Mouse (Mus musculus): ENCODE results near the gene Nfil3. TPM values are rescaled to one million over a fixed set of nuclear protein-coding genes. Genes with fewer than 3 reads are reported as not detected.

Gene Nfil3
- polyA plus RNA-seq, 1 experiment from 2014 or later = 15.8 TPM

DNA sequence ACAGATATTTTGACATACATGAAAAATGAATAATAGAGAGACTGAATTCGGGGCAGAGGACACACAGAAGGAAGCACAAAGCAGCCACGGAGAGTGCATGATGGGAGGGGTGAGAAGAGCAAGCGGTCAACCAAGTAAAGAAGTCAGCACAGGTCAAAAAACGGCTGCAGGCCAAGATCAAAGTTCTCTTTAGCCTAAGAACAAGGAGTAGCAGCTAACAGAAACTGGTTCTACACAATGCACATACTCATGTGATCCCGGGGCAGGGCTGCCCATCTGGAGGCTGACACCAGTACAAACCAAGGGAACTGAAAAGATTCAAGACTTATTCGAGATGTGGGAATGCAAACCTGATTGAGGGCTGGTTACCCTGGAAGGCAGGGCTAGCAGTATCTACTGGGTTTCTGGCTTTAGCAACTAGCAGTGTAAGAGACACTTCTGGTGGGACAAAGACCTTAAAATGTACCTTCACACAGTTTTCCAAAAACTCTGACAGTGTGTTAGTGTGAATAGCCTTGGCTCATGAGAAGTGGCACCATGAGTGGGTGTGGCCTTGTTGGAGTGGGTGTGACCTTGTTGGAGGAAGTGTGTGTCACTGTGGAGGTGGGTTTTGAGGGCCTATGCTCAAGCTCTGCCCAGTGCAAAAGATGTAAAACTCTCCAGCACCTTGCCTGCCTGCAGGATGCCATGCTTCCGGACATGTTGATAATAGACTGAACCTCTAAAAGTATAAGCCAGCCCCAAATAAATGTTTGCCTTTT lies 59.6 kb downstream of the Nfil3 start:
- no peak overlapping the region for H3K4me3 ChIP-seq (ENCODE audit: low read depth, low read length)
- no peak overlapping the region for H3K27ac ChIP-seq (ENCODE audit: low read depth, low read length)
- no peaks in the 10 kb centered on the region; the same call in 1 of the 2 replicates for H3K4me1 ChIP-seq (replicated peaks; ENCODE audit: control insufficient read depth, insufficient read depth, low read length)
- H3K9ac ChIP-seq (ENCODE audit: low read depth, low read length) = no peak overlapping the region
- no peak overlapping the region for H3K4me2 ChIP-seq (replicated peaks; ENCODE audit: low read depth)
- no peaks in the 10 kb centered on the region for H3K27me3 ChIP-seq (replicated peaks; ENCODE audit: control insufficient read depth, insufficient read depth, low read length)
- TF ChIP-seq CTCF (IDR thresholded peaks at IDR 0.05; ENCODE audit: low read depth) = no peak
- peaks cover 17% of the 10 kb centered on the region for H3K36me3 ChIP-seq (ENCODE audit: control insufficient read depth, insufficient read depth)
- ATAC-seq = no peak
- H3K9me3 ChIP-seq (ENCODE audit: control insufficient read depth) = no peaks in the 10 kb centered on the region
- 69% methylated on average over 7 of the region's 7 CpGs for WGBS

DNA sequence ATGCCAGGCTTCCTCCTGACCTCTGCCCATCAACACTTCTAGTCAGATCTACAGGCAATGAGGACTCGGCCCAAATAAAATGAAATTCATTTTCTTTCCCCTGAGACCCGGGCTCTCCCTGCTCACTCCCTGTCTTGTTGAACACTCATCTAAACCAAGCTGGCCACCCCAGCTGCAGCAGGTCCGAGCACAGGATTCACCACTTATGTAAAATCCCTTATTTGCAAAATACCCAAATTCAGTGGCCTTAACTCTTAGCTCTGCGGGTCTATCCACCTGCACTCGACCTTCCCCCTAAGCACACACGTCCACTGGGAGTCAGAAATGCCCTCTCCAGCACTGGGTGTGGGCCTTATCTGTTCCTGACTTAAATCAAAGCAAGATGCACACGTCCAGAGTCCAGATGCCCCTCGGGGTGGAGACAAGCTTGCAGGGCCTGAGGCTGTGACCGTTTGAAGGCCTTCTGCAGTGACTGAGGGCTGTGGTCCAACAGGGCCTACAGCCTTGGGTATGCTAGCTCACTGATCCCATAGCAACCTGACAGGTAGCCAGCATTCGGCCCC lies 61.0 kb downstream of the Nfil3 start:
- Histone ChIP-seq H3K27ac (ENCODE audit: low read depth, low read length) (no peak overlapping the region), H3K4me2 (replicated peaks; ENCODE audit: low read depth) (no peak overlapping the region), H3K27me3 (replicated peaks; ENCODE audit: control insufficient read depth, insufficient read depth, low read length) (no peaks in the 10 kb centered on the region), H3K36me3 (ENCODE audit: control insufficient read depth, insufficient read depth) (peaks cover 17% of the 10 kb centered on the region), H3K9me3 (ENCODE audit: control insufficient read depth) (no peaks in the 10 kb centered on the region), H3K9ac (ENCODE audit: low read depth, low read length) (no peak overlapping the region), H3K4me3 (ENCODE audit: low read depth, low read length) (no peak overlapping the region), H3K4me1 (replicated peaks; ENCODE audit: control insufficient read depth, insufficient read depth, low read length) (no peaks in the 10 kb centered on the region; the same call in 1 of the 2 replicates)
- no peak for TF ChIP-seq CTCF (IDR thresholded peaks at IDR 0.05; ENCODE audit: low read depth)
- ATAC-seq = no peak
- WGBS = 59% methylated on average over 10 of the region's 10 CpGs

DNA sequence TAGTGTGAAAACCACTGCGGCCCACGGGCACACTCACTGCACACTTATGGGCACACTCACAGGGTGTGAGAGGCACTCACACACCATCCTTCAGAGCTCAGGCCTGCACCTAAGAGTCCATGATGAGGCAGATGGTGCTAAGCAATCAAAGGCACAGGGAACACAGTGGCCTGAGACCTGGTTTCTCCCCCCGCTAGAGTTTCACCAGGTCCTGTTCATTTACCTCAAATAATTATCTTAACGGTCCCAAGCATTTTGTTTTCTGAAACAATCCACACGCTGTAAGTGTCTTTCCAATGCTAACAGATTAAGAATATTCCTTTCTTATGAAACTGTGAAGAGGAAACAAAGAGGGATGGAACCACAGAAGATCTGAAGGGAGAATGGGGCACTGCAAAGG lies 62.5 kb downstream of the Nfil3 start:
- H3K4me3 ChIP-seq (ENCODE audit: low read depth, low read length) = no peak overlapping the region
- H3K27me3 ChIP-seq (replicated peaks; ENCODE audit: control insufficient read depth, insufficient read depth, low read length) = no peaks in the 10 kb centered on the region
- WGBS = 95% methylated on average over 5 of the region's 5 CpGs
- H3K36me3 ChIP-seq (ENCODE audit: control insufficient read depth, insufficient read depth) = peaks cover 17% of the 10 kb centered on the region
- no peak for TF ChIP-seq CTCF (IDR thresholded peaks at IDR 0.05; ENCODE audit: low read depth)
- H3K9ac ChIP-seq (ENCODE audit: low read depth, low read length) = no peak overlapping the region
- no peaks in the 10 kb centered on the region for H3K9me3 ChIP-seq (ENCODE audit: control insufficient read depth)
- H3K4me1 ChIP-seq (replicated peaks; ENCODE audit: control insufficient read depth, insufficient read depth, low read length) = no peaks in the 10 kb centered on the region; the same call in 1 of the 2 replicates
- no peak for ATAC-seq
- H3K4me2 ChIP-seq (replicated peaks; ENCODE audit: low read depth) = no peak overlapping the region
- no peak overlapping the region for H3K27ac ChIP-seq (ENCODE audit: low read depth, low read length)

Other genes starting within 250 kb of the Nfil3 start
- 45.0 and 46.4 TPM in 2 replicates for gene Auh, start 51.4 kb downstream of the Nfil3 start, polyA plus RNA-seq (2015; fragmentation: Nextera tagmentation; extraction: Ambion mirVana)